In genomic region chr7:130959868-130960267, GRCm38 (mm10) we compare ENCODE assay signal across 9 mouse cellular contexts. TPM values are rescaled to one million over a fixed set of nuclear protein-coding genes. Genes with fewer than 3 reads are reported as not detected.
DNase-seq lines count a peak whose midpoint lies in the region; ATAC-seq and TF ChIP-seq lines count a peak whose summit lies in the region.
"Had no signal": no experiment of that assay in that cellular context is flagged by ENCODE, and none has a peak within 500 bp of the region (broad histone marks: within the 10 kb centered on the region; RNA-seq: fewer than 3 reads in every experiment).

No protein-coding gene starts in this region.

- no peak overlapping the region for H3K27ac ChIP-seq in intestine, embryonic 15.5 days
- H3K27ac ChIP-seq: macrophage had no signal

- H3K4me2 ChIP-seq in intestine, embryonic 15.5 days (replicated peaks), result 0 out of 2 replicates have a peak overlapping the region, but pooled peaks have one; percentile 20

- no peaks in the 10 kb centered on the region for H3K36me3 ChIP-seq in intestine, embryonic 15.5 days

- whole genome bisulfite sequencing in lung, adult 2 months, result 31% methylated on average over 7 of the region's 7 CpGs
- WGBS in intestine, embryonic 15.5 days, result 19% methylated on average over 7 of the region's 7 CpGs

- no peaks in the 10 kb centered on the region for H3K27me3 ChIP-seq in intestine, embryonic 15.5 days (replicated peaks)

- no peak for TF ChIP-seq POLR2A in lung, adult 2 months (IDR thresholded peaks at IDR 0.05; ENCODE audit: borderline replicate concordance, extremely low read depth, low read depth, low read length)

- no peak overlapping the region for H3K9ac ChIP-seq in intestine, embryonic 15.5 days

- H3K4me1 ChIP-seq in lung, adult 2 months (ENCODE audit: control insufficient read depth, insufficient read depth, low read length), result peaks cover 5% of the 10 kb centered on the region; the same call in 1 of the 2 replicates
- H3K4me1 ChIP-seq in intestine, embryonic 15.5 days (replicated peaks), result peaks cover 23% of the 10 kb centered on the region

- peak; percentile 80 for ATAC-seq in intestine, embryonic 15.5 days
- ATAC-seq in megakaryocyte-erythroid progenitor cell, adult 5-6 weeks (replicated peaks; ENCODE audit: low FRiP score, low TSS enrichment, poor library complexity, severe bottlenecking), result no peak

- TF ChIP-seq CTCF in lung, adult 2 months (IDR thresholded peaks at IDR 0.05; ENCODE audit: insufficient read depth, low read length), result no peak

- H3K4me3 ChIP-seq in lung, adult 2 months (replicated peaks; ENCODE audit: extremely low read depth, low read depth, low read length), result no peak overlapping the region
- no peak overlapping the region for H3K4me3 ChIP-seq in intestine, embryonic 15.5 days (replicated peaks)

- H3K9me3 ChIP-seq in intestine, embryonic 15.5 days, result no peaks in the 10 kb centered on the region

- peak; percentile 39 to 52 for DNase-seq in lung, adult 18-20 months
- DNase-seq in lung, adult 2 months, result no peak
- DNase-seq in gastrocnemius, adult 8-10 months (ENCODE audit: low spot score in 2 of 2), result peak; percentile 86 to 88
- peak; percentile 52 to 71 for DNase-seq in lung, postnatal 4 days
- no peak for DNase-seq in spleen, postnatal 4 days (ENCODE audit: low spot score in 2 of 2)
- no peak for DNase-seq in frontal cortex, postnatal 14 days (ENCODE audit: low spot score in 2 of 2)

RNA-seq across cellular contexts. Expression of gene Htra1, which starts 24.0 kb away (rescaled TPM):
- polyA plus RNA-seq in lung, adult 2 months (2012; rRNA removed), result 64.7 and 65.2 TPM in 2 replicates
- 10 to 100 TPM; 33.9 to 51.0 (median 36.5) TPM for total RNA-seq in gastrocnemius, adult 8-10 months (2022)
- 16.9 and 18.8 TPM in 2 replicates for polyA plus RNA-seq in intestine, embryonic 15.5 days (2015; fragmentation: Nextera tagmentation; extraction: Ambion mirVana)
- total RNA-seq in megakaryocyte-erythroid progenitor cell, adult 5-6 weeks (2014; fragmentation: Nextera tagmentation), result 0.45 TPM in 1 of 2 replicates, not detected in the other
- not detected in 2 replicates for total RNA-seq in megakaryocyte-erythroid progenitor cell, adult 5-6 weeks (2017)

Comparison
In these comparisons a context has a peak if more than half of its experiments do, and no peak if none do; other contexts are left out.
1. DNase-seq: peak in lung, adult 18-20 months (2 of 2), gastrocnemius, adult 8-10 months (2 of 2) and lung, postnatal 4 days (2 of 2); none in lung, adult 2 months (single experiment), spleen, postnatal 4 days (0 of 2) and frontal cortex, postnatal 14 days (0 of 2).
2. RNA of gene Htra1, which starts 24.0 kb away (total RNA-seq): 33.9 to 51.0 TPM in gastrocnemius, adult 8-10 months; 0.45 TPM in megakaryocyte-erythroid progenitor cell, adult 5-6 weeks; every median in the first group is over 10 times any median in the second.